Mouse (Mus musculus) thymus, adult 2 months (tissue): ENCODE measurements around the gene Ush2a.

Source experiments
- CTCF ChIP-seq: fragments of 200-500 bp; IDR thresholded peaks from 2 replicates; pipeline ENCODE4 v1.5.1; 2012; ENCODE audit warnings: mild to moderate bottlenecking, control low read depth, low read length, moderate library complexity, borderline replicate concordance; ENCODE audit not compliant: control insufficient read depth, poor library complexity, insufficient read depth; ENCODE audit errors: extremely low read depth
- POLR2A ChIP-seq: fragments of 200-500 bp; IDR thresholded peaks from 2 replicates; pipeline ENCODE4 v1.6.1; 2012; ENCODE audit warnings: mild to moderate bottlenecking, low read length, control low read depth, moderate library complexity; ENCODE audit not compliant: control insufficient read depth, poor library complexity, insufficient read depth; ENCODE audit errors: extremely low read depth

- TF ChIP-seq POLR2A, result no peak
- no peak for TF ChIP-seq CTCF
These were observed 336.2 kb downstream of the Ush2a start for GRCm38 (mm10) chr1:188598052-188598451.
